Comparison of ENCODE assay signal across 19 mouse cellular contexts in the genomic region with DNA sequence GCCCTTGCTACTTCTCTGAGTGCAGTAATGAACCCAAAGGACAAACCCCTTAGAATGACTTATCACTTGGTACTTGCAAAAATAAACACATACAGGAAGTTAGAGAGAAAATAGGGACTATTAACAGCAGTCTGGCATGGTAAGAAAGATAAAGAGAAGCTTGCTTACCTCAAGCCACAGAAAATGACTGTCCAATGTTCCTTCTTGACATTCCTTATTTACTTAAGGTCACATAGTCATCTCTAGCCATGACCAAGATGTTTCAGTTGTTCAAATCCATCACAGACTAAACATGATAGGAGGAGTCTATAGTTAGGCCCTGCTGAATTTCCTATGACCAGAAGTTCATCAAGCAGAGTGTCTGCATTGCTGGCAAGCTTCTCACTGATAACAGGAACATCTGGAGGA.
DNase-seq lines count a peak whose midpoint lies in the region; ATAC-seq and TF ChIP-seq lines count a peak whose summit lies in the region.
"Had no signal": no experiment of that assay in that cellular context is flagged by ENCODE, and none has a peak within 500 bp of the region (broad histone marks: within the 10 kb centered on the region; RNA-seq: fewer than 3 reads in every experiment).

No protein-coding gene starts in this region.

- H3K4me1 ChIP-seq in kidney, adult 2 months (ENCODE audit: control insufficient read depth, insufficient read depth, low read length), result no peaks in the 10 kb centered on the region
- no peaks in the 10 kb centered on the region for H3K4me1 ChIP-seq in kidney, embryonic 15.5 days
- no peaks in the 10 kb centered on the region for H3K4me1 ChIP-seq in liver, embryonic 16.5 days (ENCODE audit: control insufficient read depth, low read depth, low read length)
- H3K4me1 ChIP-seq: embryonic facial prominence, embryonic 15.5 days; hindbrain, embryonic 13.5 days; midbrain, embryonic 10.5 days had no signal

- H3K79me2 ChIP-seq in C2C12 (ENCODE audit: control insufficient read depth, insufficient read depth), result no peaks in the 10 kb centered on the region

- no peak for TF ChIP-seq CTCF in kidney, adult 2 months (conservative IDR thresholded peaks at IDR 0.05; ENCODE audit: insufficient read depth, insufficient read length, low read depth, low read length)
- no peak for TF ChIP-seq CTCF in C2C12 (IDR thresholded peaks at IDR 0.05; ENCODE audit: control insufficient read depth, insufficient read depth, insufficient read length)

- no peak overlapping the region for H3K9ac ChIP-seq in kidney, embryonic 15.5 days
- H3K9ac ChIP-seq in liver, embryonic 16.5 days (ENCODE audit: low read depth, low read length), result no peak overlapping the region
- H3K9ac ChIP-seq: embryonic facial prominence, embryonic 15.5 days; hindbrain, embryonic 13.5 days had no signal

- H3K4me3 ChIP-seq in kidney, adult 2 months (ENCODE audit: insufficient read depth, low read depth, low read length), result no peak overlapping the region
- H3K4me3 ChIP-seq in kidney, embryonic 15.5 days (replicated peaks), result no peak overlapping the region
- H3K4me3 ChIP-seq in C2C12 (ENCODE audit: insufficient read depth, poor library complexity, severe bottlenecking), result no peak overlapping the region
- H3K4me3 ChIP-seq in liver, embryonic 16.5 days (ENCODE audit: low read depth, low read length), result no peak overlapping the region
- H3K4me3 ChIP-seq: embryonic facial prominence, embryonic 15.5 days; hindbrain, embryonic 13.5 days; midbrain, embryonic 10.5 days had no signal

- TF ChIP-seq POLR2A in kidney, adult 2 months (IDR thresholded peaks at IDR 0.05; ENCODE audit: low read depth, low read length), result no peak

- ATAC-seq in kidney, embryonic 15.5 days (replicated peaks; ENCODE audit: low FRiP score), result no peak
- peak; percentile 56 for ATAC-seq in liver, embryonic 16.5 days (ENCODE audit: low read depth)
- ATAC-seq in CD4-positive, CD25-positive, alpha-beta regulatory T cell, adult 4 months, result no peak
- ATAC-seq: activated CD4-positive, CD25-positive, alpha-beta regulatory T cell, adult 4 months; inflammation-experienced regulatory T-cells, adult 6 months had no signal

- H3K36me3 ChIP-seq in kidney, adult 2 months (ENCODE audit: control insufficient read depth, insufficient read depth, low read length), result no peaks in the 10 kb centered on the region
- H3K36me3 ChIP-seq in kidney, embryonic 15.5 days, result peaks cover 6% of the 10 kb centered on the region; the same call in 1 of the 2 replicates
- peaks cover 15% of the 10 kb centered on the region for H3K36me3 ChIP-seq in C2C12 (ENCODE audit: control insufficient read depth, insufficient read depth)
- H3K36me3 ChIP-seq in liver, embryonic 16.5 days (ENCODE audit: control insufficient read depth, insufficient read depth), result no peaks in the 10 kb centered on the region
- H3K36me3 ChIP-seq: embryonic facial prominence, embryonic 15.5 days; hindbrain, embryonic 13.5 days; midbrain, embryonic 10.5 days had no signal

- H3ac ChIP-seq in C2C12 (ENCODE audit: control insufficient read depth, insufficient read length, low read depth), result no peak overlapping the region

- peak; percentile 6 for DNase-seq in kidney, adult 2 months
- DNase-seq in MEL-GATA-1-ER (ENCODE audit: extremely low read depth, low read depth), result peak; percentile 1
- DNase-seq in cerebellum, adult 11-12 months, result no peak
- DNase-seq: adrenal gland, postnatal 14 days; B cell, adult 2 months; cerebellum, adult 18-20 months; cerebellum, postnatal 25 days; lung, postnatal 14 days; right cerebral cortex, postnatal 14 days; spleen, adult 18-20 months had no signal

- no peak overlapping the region for H3K27ac ChIP-seq in kidney, adult 2 months (ENCODE audit: insufficient read depth, low read depth, low read length)
- H3K27ac ChIP-seq in kidney, embryonic 15.5 days, result no peak overlapping the region
- H3K27ac ChIP-seq in liver, embryonic 16.5 days (ENCODE audit: low read length), result no peak overlapping the region
- H3K27ac ChIP-seq: embryonic facial prominence, embryonic 15.5 days; hindbrain, embryonic 13.5 days; midbrain, embryonic 10.5 days had no signal

- no peaks in the 10 kb centered on the region for H3K27me3 ChIP-seq in kidney, adult 2 months (replicated peaks; ENCODE audit: control insufficient read depth, insufficient read depth, low read length)
- H3K27me3 ChIP-seq in kidney, embryonic 15.5 days, result no peaks in the 10 kb centered on the region
- H3K27me3 ChIP-seq in C2C12 (ENCODE audit: control insufficient read depth, insufficient read depth, insufficient read length), result no peaks in the 10 kb centered on the region
- no peaks in the 10 kb centered on the region for H3K27me3 ChIP-seq in liver, embryonic 16.5 days (ENCODE audit: control insufficient read depth, insufficient read depth, low read depth, low read length)
- H3K27me3 ChIP-seq: embryonic facial prominence, embryonic 15.5 days; hindbrain, embryonic 13.5 days had no signal

- no peak overlapping the region for H3K4me2 ChIP-seq in kidney, embryonic 15.5 days
- no peak overlapping the region for H3K4me2 ChIP-seq in liver, embryonic 16.5 days (ENCODE audit: low read depth, low read length)
- H3K4me2 ChIP-seq: embryonic facial prominence, embryonic 15.5 days; hindbrain, embryonic 13.5 days had no signal

- no peaks in the 10 kb centered on the region for H3K79me3 ChIP-seq in C2C12 (ENCODE audit: low read depth)

- H3K9me3 ChIP-seq in kidney, embryonic 15.5 days (replicated peaks), result no peaks in the 10 kb centered on the region
- no peaks in the 10 kb centered on the region for H3K9me3 ChIP-seq in liver, embryonic 16.5 days (replicated peaks; ENCODE audit: control insufficient read depth, low read length)
- H3K9me3 ChIP-seq: embryonic facial prominence, embryonic 15.5 days; hindbrain, embryonic 13.5 days; midbrain, embryonic 10.5 days had no signal

TF ChIP-seq in C2C12, 6 proteins besides CTCF, POLR2A, EP300 and RAD21:
- TF ChIP-seq USF1 (IDR thresholded peaks at IDR 0.05; ENCODE audit: low read depth), result no peak
- peak; percentile 71 for TF ChIP-seq MYOD1 (IDR thresholded peaks at IDR 0.05; ENCODE audit: control insufficient read depth, insufficient read length, low read depth)
- no peak for TF ChIP-seq FOSL1 (IDR thresholded peaks at IDR 0.05; ENCODE audit: insufficient read depth, low read length, poor library complexity, severe bottlenecking)
